7 mouse cellular contexts compared by ENCODE assay signal in the genomic region with DNA sequence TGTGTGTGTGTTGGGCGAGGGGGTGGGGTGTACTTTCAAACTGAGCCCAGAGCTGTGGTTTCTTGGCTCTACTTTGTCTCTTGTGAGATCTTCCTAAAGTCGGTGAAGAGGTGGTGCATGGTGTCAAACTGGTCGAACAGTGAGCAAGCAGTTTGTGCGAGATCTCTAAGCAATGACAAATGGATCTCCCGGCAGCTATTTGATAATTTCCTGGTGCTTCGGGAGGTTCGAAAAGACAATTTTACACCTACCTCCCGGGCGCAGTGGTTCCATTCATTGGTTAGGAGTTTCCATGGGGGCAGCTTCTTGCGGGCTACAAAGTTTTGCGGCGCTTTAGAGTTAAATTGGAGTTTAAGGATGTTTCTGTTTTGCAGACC.
DNase-seq lines count a peak whose midpoint lies in the region; ATAC-seq and TF ChIP-seq lines count a peak whose summit lies in the region.

No protein-coding gene starts in this region.

- no peak for DNase-seq in frontal cortex, postnatal 36 days (ENCODE audit: low spot score in 2 of 2)
- DNase-seq in retina, postnatal 1 day, result no peak

- TF ChIP-seq POLR2A in embryonic fibroblast, embryonic 13.5 days (IDR thresholded peaks at IDR 0.05; ENCODE audit: low read depth, low read length), result no peak

- H3K4me3 ChIP-seq in megakaryocyte, embryonic 14.5 days (replicated peaks), result peak overlapping the region; percentile 65
- peak overlapping the region; percentile 57 for H3K4me3 ChIP-seq in embryonic fibroblast, embryonic 13.5 days (ENCODE audit: insufficient read depth, low read length)
- peak overlapping the region; percentile 57 for H3K4me3 ChIP-seq in intestine, postnatal 0 days (ENCODE audit: low read depth, low read length)
- peak overlapping the region; percentile 45 for H3K4me3 ChIP-seq in neural tube, embryonic 15.5 days (replicated peaks)

- H3K27me3 ChIP-seq in megakaryocyte, embryonic 14.5 days (replicated peaks), result peaks cover 21% of the 10 kb centered on the region
- no peaks in the 10 kb centered on the region for H3K27me3 ChIP-seq in intestine, postnatal 0 days (replicated peaks; ENCODE audit: control insufficient read depth, insufficient read depth, low read length)
- H3K27me3 ChIP-seq in neural tube, embryonic 15.5 days (replicated peaks), result peaks cover 4% of the 10 kb centered on the region; the same call in 1 of the 2 replicates

- no peaks in the 10 kb centered on the region for H3K36me3 ChIP-seq in megakaryocyte, embryonic 14.5 days (replicated peaks; ENCODE audit: low read length)
- no peaks in the 10 kb centered on the region for H3K36me3 ChIP-seq in intestine, postnatal 0 days (ENCODE audit: control insufficient read depth, insufficient read depth)
- H3K36me3 ChIP-seq in neural tube, embryonic 15.5 days, result no peaks in the 10 kb centered on the region

- TF ChIP-seq CTCF in embryonic fibroblast, embryonic 13.5 days (IDR thresholded peaks at IDR 0.05; ENCODE audit: borderline replicate concordance, insufficient read depth, low read length), result no peak
- TF ChIP-seq CTCF in intestine, postnatal 0 days (IDR thresholded peaks at IDR 0.05; ENCODE audit: low read depth), result no peak

- H3K9me3 ChIP-seq in megakaryocyte, embryonic 14.5 days, result no peaks in the 10 kb centered on the region; the same call in 1 of the 2 replicates
- no peaks in the 10 kb centered on the region for H3K9me3 ChIP-seq in intestine, postnatal 0 days (ENCODE audit: control insufficient read depth)
- H3K9me3 ChIP-seq in neural tube, embryonic 15.5 days (replicated peaks), result no peaks in the 10 kb centered on the region

- H3K9ac ChIP-seq in intestine, postnatal 0 days (ENCODE audit: low read depth, low read length), result peak overlapping the region; percentile 50
- H3K9ac ChIP-seq in neural tube, embryonic 15.5 days (replicated peaks), result peak overlapping the region; percentile 10; the same call in 1 of the 2 replicates

- H3K27ac ChIP-seq in embryonic fibroblast, embryonic 13.5 days (ENCODE audit: insufficient read depth, low read length), result peak overlapping the region; percentile 33
- peak overlapping the region; percentile 83 for H3K27ac ChIP-seq in intestine, postnatal 0 days (ENCODE audit: low read depth, low read length)
- no peak overlapping the region for H3K27ac ChIP-seq in neural tube, embryonic 15.5 days (replicated peaks)

- H3K4me2 ChIP-seq in intestine, postnatal 0 days (replicated peaks; ENCODE audit: low read depth), result peak overlapping the region; percentile 79
- H3K4me2 ChIP-seq in neural tube, embryonic 15.5 days, result peak overlapping the region; percentile 92

- whole genome bisulfite sequencing in intestine, postnatal 0 days, result 0% methylated on average over 12 of the region's 12 CpGs
- 0% methylated on average over 12 of the region's 12 CpGs for WGBS in neural tube, embryonic 15.5 days

- peaks cover 3% of the 10 kb centered on the region; the same call in 1 of the 2 replicates for H3K4me1 ChIP-seq in megakaryocyte, embryonic 14.5 days
- 0 out of 2 replicates have a peak, but pooled peaks cover 3% of the 10 kb centered on the region for H3K4me1 ChIP-seq in embryonic fibroblast, embryonic 13.5 days (ENCODE audit: control insufficient read depth, insufficient read depth, low read length)
- H3K4me1 ChIP-seq in intestine, postnatal 0 days (replicated peaks; ENCODE audit: control insufficient read depth, insufficient read depth, low read length), result peaks cover 2% of the 10 kb centered on the region; the same call in 1 of the 2 replicates
- peaks cover 20% of the 10 kb centered on the region for H3K4me1 ChIP-seq in neural tube, embryonic 15.5 days

- no peak for ATAC-seq in megakaryocyte, adult 5-6 weeks (ENCODE audit: poor library complexity, severe bottlenecking)
- no peak for ATAC-seq in intestine, postnatal 0 days
- peak; percentile 70 for ATAC-seq in neural tube, embryonic 15.5 days (ENCODE audit: low FRiP score)
